In genomic region chr17:53745950-53746469, GRCm38 (mm10) we compare ENCODE assay signal across 22 mouse cellular contexts. TPM values are rescaled to one million over a fixed set of nuclear protein-coding genes. Genes with fewer than 3 reads are reported as not detected.
DNase-seq lines count a peak whose midpoint lies in the region; ATAC-seq and TF ChIP-seq lines count a peak whose summit lies in the region.
"Had no signal": no experiment of that assay in that cellular context is flagged by ENCODE, and none has a peak within 500 bp of the region (broad histone marks: within the 10 kb centered on the region; RNA-seq: fewer than 3 reads in every experiment).

No protein-coding gene starts in this region.

- no peaks in the 10 kb centered on the region for H3K36me3 ChIP-seq in embryonic facial prominence, embryonic 12.5 days
- H3K36me3 ChIP-seq in embryonic facial prominence, embryonic 10.5 days (replicated peaks) = no peaks in the 10 kb centered on the region
- no peaks in the 10 kb centered on the region for H3K36me3 ChIP-seq in midbrain, postnatal 0 days (ENCODE audit: insufficient read depth, low read length)
- no peaks in the 10 kb centered on the region for H3K36me3 ChIP-seq in midbrain, embryonic 11.5 days (ENCODE audit: control insufficient read depth, insufficient read depth, low read length)
- H3K36me3 ChIP-seq: heart, embryonic 12.5 days; liver, embryonic 15.5 days had no signal

- 0 out of 2 replicates have a peak, but pooled peaks cover 3% of the 10 kb centered on the region for H3K9me3 ChIP-seq in embryonic facial prominence, embryonic 12.5 days
- H3K9me3 ChIP-seq in embryonic facial prominence, embryonic 10.5 days = peaks cover 10% of the 10 kb centered on the region; the same call in 1 of the 2 replicates
- no peaks in the 10 kb centered on the region for H3K9me3 ChIP-seq in midbrain, postnatal 0 days (ENCODE audit: low read length)
- no peaks in the 10 kb centered on the region for H3K9me3 ChIP-seq in midbrain, embryonic 11.5 days (ENCODE audit: control insufficient read depth, low read length)

- no peak overlapping the region for H3K27ac ChIP-seq in embryonic facial prominence, embryonic 12.5 days
- no peak overlapping the region for H3K27ac ChIP-seq in embryonic facial prominence, embryonic 10.5 days (replicated peaks)
- H3K27ac ChIP-seq in midbrain, postnatal 0 days (ENCODE audit: low read depth, low read length) = no peak overlapping the region
- H3K27ac ChIP-seq in midbrain, embryonic 11.5 days (ENCODE audit: low read depth, low read length) = no peak overlapping the region
- H3K27ac ChIP-seq: liver, embryonic 15.5 days; stomach, postnatal 0 days had no signal

- H3K4me2 ChIP-seq in embryonic facial prominence, embryonic 12.5 days (replicated peaks) = no peak overlapping the region
- H3K4me2 ChIP-seq in midbrain, postnatal 0 days (ENCODE audit: low read depth, low read length, poor library complexity, severe bottlenecking) = no peak overlapping the region
- H3K4me2 ChIP-seq in midbrain, embryonic 11.5 days = no peak overlapping the region
- H3K4me2 ChIP-seq: heart, embryonic 12.5 days; liver, embryonic 15.5 days had no signal

- TF ChIP-seq CTCF in midbrain, postnatal 0 days (IDR thresholded peaks at IDR 0.05) = no peak
- no peak for TF ChIP-seq CTCF in lung, adult 2 months (IDR thresholded peaks at IDR 0.05; ENCODE audit: insufficient read depth, low read length)

- TF ChIP-seq POLR2A in lung, adult 2 months (IDR thresholded peaks at IDR 0.05; ENCODE audit: borderline replicate concordance, extremely low read depth, low read depth, low read length) = no peak

- no peak for DNase-seq in embryonic facial prominence, embryonic 10.5 days (ENCODE audit: low spot score)
- peak; percentile 32 for DNase-seq in midbrain, postnatal 0 days (ENCODE audit: low spot score)
- no peak for DNase-seq in midbrain, embryonic 11.5 days (ENCODE audit: low spot score, missing footprints)
- peak; percentile 88 to 92 for DNase-seq in cerebellum, postnatal 10 days
- DNase-seq in ovary, adult 18-20 months (ENCODE audit: low spot score) = no peak
- no peak for DNase-seq in frontal cortex, postnatal 10 days (ENCODE audit: low spot score in 2 of 2)
- DNase-seq in lung, adult 2 months = no peak
- DNase-seq: adrenal gland, postnatal 14 days; embryo, embryonic 11 days; heart, postnatal 36 days; kidney, adult 11 months; kidney, postnatal 10 days; layer of hippocampus, adult 9-11 months; lung, postnatal 10 days; right cerebral cortex, postnatal 14 days had no signal

- no peaks in the 10 kb centered on the region for H3K4me1 ChIP-seq in embryonic facial prominence, embryonic 12.5 days
- H3K4me1 ChIP-seq in embryonic facial prominence, embryonic 10.5 days = no peaks in the 10 kb centered on the region
- no peaks in the 10 kb centered on the region for H3K4me1 ChIP-seq in midbrain, postnatal 0 days (ENCODE audit: insufficient read depth, low read length)
- H3K4me1 ChIP-seq in midbrain, embryonic 11.5 days (ENCODE audit: control insufficient read depth, insufficient read depth, low read length) = no peaks in the 10 kb centered on the region
- no peaks in the 10 kb centered on the region for H3K4me1 ChIP-seq in lung, adult 2 months (ENCODE audit: control insufficient read depth, insufficient read depth, low read length)
- H3K4me1 ChIP-seq: heart, embryonic 12.5 days; liver, embryonic 15.5 days had no signal

- H3K4me3 ChIP-seq in embryonic facial prominence, embryonic 12.5 days = no peak overlapping the region
- H3K4me3 ChIP-seq in embryonic facial prominence, embryonic 10.5 days = no peak overlapping the region
- no peak overlapping the region for H3K4me3 ChIP-seq in midbrain, postnatal 0 days (ENCODE audit: low read depth, low read length)
- no peak overlapping the region for H3K4me3 ChIP-seq in midbrain, embryonic 11.5 days (ENCODE audit: low read depth, low read length)
- H3K4me3 ChIP-seq in lung, adult 2 months (replicated peaks; ENCODE audit: extremely low read depth, low read depth, low read length) = no peak overlapping the region
- H3K4me3 ChIP-seq: heart, embryonic 12.5 days; liver, embryonic 15.5 days had no signal

- no peak overlapping the region for H3K9ac ChIP-seq in embryonic facial prominence, embryonic 12.5 days
- H3K9ac ChIP-seq in midbrain, postnatal 0 days (replicated peaks; ENCODE audit: low read length, poor library complexity, severe bottlenecking) = no peak overlapping the region
- H3K9ac ChIP-seq in midbrain, embryonic 11.5 days (ENCODE audit: low read length) = no peak overlapping the region
- H3K9ac ChIP-seq: heart, embryonic 12.5 days; liver, embryonic 15.5 days had no signal

- H3K27me3 ChIP-seq in embryonic facial prominence, embryonic 12.5 days = no peaks in the 10 kb centered on the region
- H3K27me3 ChIP-seq in embryonic facial prominence, embryonic 10.5 days (replicated peaks; ENCODE audit: low read depth, poor library complexity, severe bottlenecking) = no peaks in the 10 kb centered on the region
- H3K27me3 ChIP-seq in midbrain, postnatal 0 days (ENCODE audit: insufficient read depth, low read length) = no peaks in the 10 kb centered on the region
- no peaks in the 10 kb centered on the region for H3K27me3 ChIP-seq in midbrain, embryonic 11.5 days (ENCODE audit: control insufficient read depth, insufficient read depth, low read length)
- H3K27me3 ChIP-seq: CH12.LX; heart, embryonic 12.5 days; liver, embryonic 15.5 days had no signal

- 0 out of 2 replicates have a peak, but pooled peaks have one; percentile 22 for ATAC-seq in embryonic facial prominence, embryonic 12.5 days (ENCODE audit: insufficient number of reproducible peaks, insufficient read depth, low FRiP score, low TSS enrichment)
- peak; percentile 13; the same call in 1 of the 2 replicates for ATAC-seq in midbrain, postnatal 0 days (ENCODE audit: low FRiP score)
- no peak for ATAC-seq in midbrain, embryonic 11.5 days (ENCODE audit: low FRiP score)
- ATAC-seq: activated CD4-positive, CD25-positive, alpha-beta regulatory T cell, adult 4 months; forebrain, embryonic 14.5 days had no signal

- WGBS in embryonic facial prominence, embryonic 12.5 days = 91% methylated on average over 17 of the region's 17 CpGs
- 92% methylated on average over 17 of the region's 17 CpGs for WGBS in embryonic facial prominence, embryonic 10.5 days
- 91% methylated on average over 17 of the region's 17 CpGs for WGBS in midbrain, postnatal 0 days
- 93% methylated on average over 17 of the region's 17 CpGs for WGBS in midbrain, embryonic 11.5 days
- 92% methylated on average over 17 of the region's 17 CpGs for WGBS in lung, adult 2 months

RNA-seq across cellular contexts. Expression of gene Sgo1, which starts 56.9 kb away (rescaled TPM):
- 33.3 and 39.2 TPM in 2 replicates for polyA plus RNA-seq in embryonic facial prominence, embryonic 12.5 days (2016; fragmentation: Nextera tagmentation; extraction: Ambion mirVana)
- 42.0 and 43.2 TPM in 2 replicates for polyA plus RNA-seq in embryonic facial prominence, embryonic 10.5 days (2016; fragmentation: Nextera tagmentation; extraction: Ambion mirVana)
- 1.4 and 2.2 TPM in 2 replicates for total RNA-seq in midbrain, postnatal 0 days (2014; rRNA removed)
- 2.2 and 3.5 TPM in 2 replicates for polyA plus RNA-seq in midbrain, postnatal 0 days (2015; fragmentation: Nextera tagmentation; extraction: Ambion mirVana)
- polyA plus RNA-seq in midbrain, embryonic 11.5 days (2014; fragmentation: Nextera tagmentation; extraction: Ambion mirVana) = 52.3 and 56.2 TPM in 2 replicates
- 0.09 and 0.14 TPM in 2 replicates for polyA plus RNA-seq in lung, adult 2 months (2012; rRNA removed)

Comparison
In these comparisons a context has a peak if more than half of its experiments do, and no peak if none do; other contexts are left out.
1. DNase-seq: peak in midbrain, postnatal 0 days (single experiment) and cerebellum, postnatal 10 days (2 of 2); none in embryonic facial prominence, embryonic 10.5 days (single experiment), midbrain, embryonic 11.5 days (single experiment), ovary, adult 18-20 months (single experiment), frontal cortex, postnatal 10 days (0 of 2) and lung, adult 2 months (single experiment).